Mouse (Mus musculus) gastrocnemius, postnatal 14 days (tissue): Measurements from ENCODE around the gene Ankrd44. TPM values are rescaled to one million over a fixed set of nuclear protein-coding genes. Genes with fewer than 3 reads are reported as not detected.
"Not testable (repeated sequence)": the region's sequence is repeated elsewhere in the genome, so short reads cannot be mapped to it uniquely, and the experiment has no call there.

Source experiments
- DNase-seq: peaks from one replicate; pipeline ENCODE4 v3.0.0; 2021; ENCODE audit warnings: mixed read lengths
- intact Hi-C: fragments of 180-260 bp; cut with DNase I; formaldehyde crosslinking; loops from one replicate; pipeline ENCODE4 v1.15.1; 2025; ENCODE audit warnings: low total_unique reads
- long read RNA-seq, 2 experiments: library from polyadenylated mRNA; stranded (forward); transcript quantifications; one replicate each; pipeline ENCODE4 v2.0.0; 2021
- total RNA-seq, 2 experiments: library from RNA; stranded (reverse); gene quantifications; 2 replicates each; pipeline ENCODE4 v1.2.3; 2021

Gene Ankrd44
- 10 to 100 TPM in 1 of 2 experiments, 1 to 10 TPM in 1; 7.6 to 11.4 TPM for total RNA-seq
- long read RNA-seq, experiment 1, partial matches to known transcripts, result 0 of 2 reads
- long read RNA-seq, experiment 1, other reads (novel, unspliced or antisense), result 2 of 2 reads
- long read RNA-seq, experiment 2, full-length matches to known transcripts, result 1 of 5 reads
- long read RNA-seq, experiment 2, partial matches to known transcripts, result 1 of 5 reads
- long read RNA-seq, experiment 2, other reads (novel, unspliced or antisense), result 3 of 5 reads

GRCm38 (mm10) chr1:54925971-54926771, at the start of gene Ankrd44:
Gene Ankrd44, minus strand, starts transcription at chr1:54926387.
- DNase-seq, result peak; percentile 90
- intact Hi-C loops, result loop anchor here (2.0 to 10.0 kb wide), 2 partner anchors 93 to 171 kb away; no protein-coding TSS in a partner anchor

- intact Hi-C loops, result loop anchor here (10.0 kb wide), 1 partner anchor 137 kb away; no protein-coding TSS in a partner anchor
- DNase-seq, result no peak
Observed at GRCm38 (mm10) chr1:54971687-54972404, 45.7 kb upstream of the Ankrd44 start.

- intact Hi-C loops, result no loop called here
- DNase-seq, result no peak
Observed at GRCm38 (mm10) chr1:54966858-54967257, 40.7 kb upstream of the Ankrd44 start.

GRCm38 (mm10) chr1:54965159-54965995, 39.2 kb upstream of the Ankrd44 start:
- no peak for DNase-seq
- intact Hi-C loops, result no loop called here

GRCm38 (mm10) chr1:54961724-54962123, 35.5 kb upstream of the Ankrd44 start:
- intact Hi-C loops, result no loop called here
- no peak for DNase-seq

GRCm38 (mm10) chr1:54960613-54961165, 34.5 kb upstream of the Ankrd44 start:
- no peak for DNase-seq
- intact Hi-C loops, result no loop called here

- intact Hi-C loops, result no loop called here
- DNase-seq, result no peak
Observed at GRCm38 (mm10) chr1:54958525-54958924, 32.3 kb upstream of the Ankrd44 start.

- intact Hi-C loops, DNase-seq: not testable (repeated sequence)
Observed at GRCm38 (mm10) chr1:54956995-54957394, 30.8 kb upstream of the Ankrd44 start.

GRCm38 (mm10) chr1:54954856-54955255, 28.7 kb upstream of the Ankrd44 start:
- intact Hi-C loops, result no loop called here
- no peak for DNase-seq

- DNase-seq, result no peak
- intact Hi-C loops, result no loop called here
Observed at GRCm38 (mm10) chr1:54944648-54945047, 18.5 kb upstream of the Ankrd44 start.

- no peak for DNase-seq
- intact Hi-C loops, result loop anchor here (10.0 kb wide), 1 partner anchor 271 kb away; no protein-coding TSS in a partner anchor
Observed at GRCm38 (mm10) chr1:54935466-54935865, 9.3 kb upstream of the Ankrd44 start.

- no peak for DNase-seq
- intact Hi-C loops, result loop anchor here (10.0 kb wide), 1 partner anchor 270 kb away; no protein-coding TSS in a partner anchor
Observed at GRCm38 (mm10) chr1:54934911-54935310, 8.7 kb upstream of the Ankrd44 start.

- DNase-seq, result no peak
- intact Hi-C loops, result loop anchor here (10.0 kb wide), 1 partner anchor 269 kb away; no protein-coding TSS in a partner anchor
Observed at GRCm38 (mm10) chr1:54933646-54934045, 7.5 kb upstream of the Ankrd44 start.

GRCm38 (mm10) chr1:54932456-54933115, 6.4 kb upstream of the Ankrd44 start:
- DNase-seq, result no peak
- intact Hi-C loops, result loop anchor here (10.0 kb wide), 1 partner anchor 268 kb away; no protein-coding TSS in a partner anchor

- DNase-seq, result no peak
- intact Hi-C loops, result loop anchor here (10.0 kb wide), 1 partner anchor 266 kb away; no protein-coding TSS in a partner anchor
Observed at GRCm38 (mm10) chr1:54931231-54931630, 5.0 kb upstream of the Ankrd44 start.

GRCm38 (mm10) chr1:54930670-54931200, 4.5 kb upstream of the Ankrd44 start:
- intact Hi-C loops, result loop anchor here (10.0 kb wide), 1 partner anchor 266 kb away; no protein-coding TSS in a partner anchor
- DNase-seq, result no peak

GRCm38 (mm10) chr1:54925451-54925934, 694 bp downstream of the Ankrd44 start:
- intact Hi-C loops, result loop anchor here (10.0 kb wide), 1 partner anchor 171 kb away; no protein-coding TSS in a partner anchor
- peak; percentile 42 for DNase-seq
